Mouse (Mus musculus) embryonic facial prominence, embryonic 12.5 days (tissue): ENCODE results near the gene Ddr1. TPM values are rescaled to one million over a fixed set of nuclear protein-coding genes. Genes with fewer than 3 reads are reported as not detected.

Experiments
- ATAC-seq: fragments of 200-750 bp; cut with Nextera tagmentation; 2 replicates; pipeline ENCODE4 v1.8.0; 2017; ENCODE audit not compliant: insufficient number of reproducible peaks, insufficient read depth, low FRiP score, low TSS enrichment
- H3K27ac ChIP-seq: fragments of 300-500 bp; sonication (generic); 2 replicates; pipeline ENCODE4 v1.5.1; 2016; ENCODE audit warnings: mild to moderate bottlenecking
- H3K27me3 ChIP-seq: fragments of 300-500 bp; sonication (generic); 2 replicates; pipeline ENCODE4 v1.6.1; 2016; ENCODE audit warnings: mild to moderate bottlenecking, moderate library complexity
- H3K36me3 ChIP-seq: fragments of 300-500 bp; sonication (generic); 2 replicates; pipeline ENCODE4 v1.6.1; 2016; ENCODE audit warnings: mild to moderate bottlenecking
- H3K4me1 ChIP-seq: fragments of 300-500 bp; sonication (generic); 2 replicates; pipeline ENCODE4 v1.6.1; 2016
- H3K4me2 ChIP-seq: fragments of 300-500 bp; sonication (generic); replicated peaks from 2 replicates; pipeline ENCODE4 v1.6.1; 2016; ENCODE audit warnings: mild to moderate bottlenecking, moderate library complexity
- H3K4me3 ChIP-seq: fragments of 300-500 bp; sonication (generic); 2 replicates; pipeline ENCODE4 v1.5.1; 2016; ENCODE audit warnings: mild to moderate bottlenecking
- H3K9ac ChIP-seq: fragments of 300-500 bp; sonication (generic); 2 replicates; pipeline ENCODE4 v1.6.1; 2016; ENCODE audit warnings: mild to moderate bottlenecking, moderate library complexity
- H3K9me3 ChIP-seq: fragments of 300-500 bp; sonication (generic); 2 replicates; pipeline ENCODE4 v1.6.1; 2016; ENCODE audit warnings: mild to moderate bottlenecking, moderate library complexity
- WGBS: fragments of 180-500 bp; shearing (Covaris S2); methylation state at CpG from one replicate; pipeline ENCODE4 v1.1.7; 2016; 5-methylcytosine and 5-hydroxymethylcytosine counted together
- polyA plus RNA-seq: library from polyadenylated mRNA; unstranded; fragments of >200 nt; fragmentation: Nextera tagmentation; extraction: Ambion mirVana; gene quantifications from 2 replicates; pipeline ENCODE4 v1.2.1, GENCODE M21; 2016

Ddr1 gene
- polyA plus RNA-seq, 1 experiment from 2014 or later = 62.6 TPM

DNA sequence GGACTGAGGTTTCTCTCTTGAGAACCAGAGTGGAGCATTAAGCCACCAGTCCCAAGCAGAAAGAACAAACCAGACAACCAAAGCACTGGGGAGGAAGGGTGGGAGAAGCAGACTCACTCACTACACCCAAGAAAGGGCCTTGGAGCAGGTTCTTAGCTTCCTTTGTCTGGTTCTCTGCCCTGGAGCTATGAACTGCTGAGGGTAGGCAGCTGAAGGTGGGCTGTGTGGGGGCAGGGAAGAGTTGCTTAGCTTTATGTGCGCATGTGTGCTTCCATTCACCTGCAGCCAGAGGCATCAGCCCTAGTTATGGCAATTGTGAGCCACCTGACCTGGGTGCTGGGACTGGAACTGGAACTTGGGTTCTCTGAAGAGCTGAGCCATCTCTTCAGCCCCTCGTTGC, 51.3 kb downstream of the Ddr1 start:
- ATAC-seq = no peak
- Histone ChIP-seq H3K4me3 (no peak overlapping the region), H3K36me3 (peaks cover 33% of the 10 kb centered on the region), H3K27me3 (no peaks in the 10 kb centered on the region), H3K4me2 (no peak overlapping the region), H3K4me1 (no peaks in the 10 kb centered on the region), H3K9ac (no peak overlapping the region), H3K9me3 (no peaks in the 10 kb centered on the region), H3K27ac (no peak overlapping the region)
- WGBS = 62% methylated on average over 2 of the region's 2 CpGs

DNA sequence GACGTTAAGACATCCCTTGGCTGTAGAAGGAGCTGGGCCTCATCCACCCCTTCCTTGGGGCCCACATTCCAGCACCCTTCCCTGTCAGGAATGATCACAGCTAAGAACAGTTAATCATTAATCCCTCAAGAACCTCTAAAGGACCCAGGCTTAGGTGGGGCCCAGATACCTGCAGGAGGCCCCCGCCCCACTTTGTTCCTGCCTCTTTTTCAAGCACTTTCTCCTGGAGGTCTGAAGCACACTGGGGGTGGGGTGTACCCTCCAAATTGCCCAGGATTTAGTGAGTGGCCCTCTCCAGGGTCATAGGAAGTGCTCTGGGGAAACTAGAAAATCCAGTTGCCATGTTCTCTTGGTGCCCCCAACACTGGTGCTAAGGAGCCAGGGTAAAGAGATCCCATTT, 55.0 kb downstream of the Ddr1 start:
- H3K9ac ChIP-seq = no peak overlapping the region
- no peaks in the 10 kb centered on the region for H3K4me1 ChIP-seq
- ATAC-seq = no peak
- H3K9me3 ChIP-seq = no peaks in the 10 kb centered on the region
- no peak overlapping the region for H3K4me3 ChIP-seq
- H3K27me3 ChIP-seq = no peaks in the 10 kb centered on the region
- 67% methylated on average over 2 of the region's 2 CpGs for WGBS
- H3K27ac ChIP-seq = no peak overlapping the region
- 0 out of 2 replicates have a peak, but pooled peaks cover under 1% of the 10 kb centered on the region for H3K36me3 ChIP-seq
- no peak overlapping the region for H3K4me2 ChIP-seq

DNA sequence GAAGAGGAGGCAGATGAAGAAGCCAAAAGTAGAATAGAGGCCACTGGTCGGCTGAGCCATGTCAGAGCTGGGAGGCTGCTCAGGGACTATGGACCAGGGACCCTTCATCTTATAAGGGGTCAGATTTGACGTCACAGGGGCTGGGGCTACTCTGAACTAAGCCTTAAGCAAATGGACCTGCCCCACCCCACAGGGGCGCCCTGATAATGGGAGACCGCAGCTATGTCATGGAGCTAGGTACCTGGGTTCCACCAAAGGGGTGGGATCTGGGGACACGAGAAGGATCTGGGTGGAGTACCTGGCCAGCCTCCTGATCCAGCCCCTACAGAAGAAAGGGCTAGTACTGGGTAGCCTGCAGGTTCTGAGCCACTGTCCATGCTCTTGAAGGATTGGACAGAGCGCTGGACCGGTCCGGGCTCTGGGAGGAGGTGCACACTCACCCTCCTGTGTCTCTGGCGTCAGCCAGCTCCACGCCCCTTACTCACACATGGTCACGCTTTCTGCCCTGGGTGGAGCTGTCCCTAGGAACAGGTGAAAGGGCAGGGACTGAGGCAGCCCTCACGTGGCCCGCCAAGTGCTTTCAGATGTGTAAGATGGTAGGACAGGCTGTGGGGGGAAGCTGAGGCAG, 60.7 kb downstream of the Ddr1 start, which contains the start of gene Mucl3:
Gene Mucl3 (minus strand): TSS at position 87 of the 628 bp plus-strand sequence.
- Histone ChIP-seq H3K9me3 (no peaks in the 10 kb centered on the region), H3K27me3 (no peaks in the 10 kb centered on the region), H3K9ac (no peak within 1 kb of the TSS), H3K36me3 (no peaks in the 10 kb centered on the region), H3K4me1 (no peaks in the 10 kb centered on the region), H3K27ac (no peak within 1 kb of the TSS), H3K4me2 (no peak within 1 kb of the TSS), H3K4me3 (no peak within 1 kb of the TSS)
- no peak for ATAC-seq
- WGBS = 72% methylated on average over 13 of the region's 13 CpGs

DNA sequence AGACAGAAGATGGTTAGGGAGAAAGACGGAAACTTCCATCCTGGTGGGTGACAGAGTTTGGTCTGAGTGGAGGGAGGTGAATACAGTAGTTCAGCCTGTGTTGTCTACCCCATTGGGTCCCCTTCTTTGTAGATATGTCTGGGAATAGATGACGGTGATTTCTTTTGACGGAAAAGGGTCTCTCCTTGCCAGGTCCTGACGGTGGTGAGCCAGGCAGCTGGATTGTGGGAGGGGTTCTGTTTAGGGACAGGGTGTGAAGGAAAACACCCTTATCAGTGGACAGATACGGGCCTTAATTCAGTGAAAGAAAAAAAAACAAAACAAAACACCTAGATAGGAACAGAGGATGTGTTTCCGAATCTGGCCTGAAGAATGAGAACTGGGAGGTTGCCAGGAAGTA, 65.1 kb downstream of the Ddr1 start:
- 82% methylated on average over 6 of the region's 6 CpGs for WGBS
- H3K9ac ChIP-seq = no peak overlapping the region
- peaks cover 8% of the 10 kb centered on the region; the same call in 1 of the 2 replicates for H3K27me3 ChIP-seq
- ATAC-seq = no peak
- 0 out of 2 replicates have a peak, but pooled peaks cover 5% of the 10 kb centered on the region for H3K4me1 ChIP-seq
- no peaks in the 10 kb centered on the region for H3K36me3 ChIP-seq
- H3K9me3 ChIP-seq = no peaks in the 10 kb centered on the region
- H3K4me3 ChIP-seq = no peak overlapping the region
- no peak overlapping the region for H3K4me2 ChIP-seq
- no peak overlapping the region for H3K27ac ChIP-seq

DNA sequence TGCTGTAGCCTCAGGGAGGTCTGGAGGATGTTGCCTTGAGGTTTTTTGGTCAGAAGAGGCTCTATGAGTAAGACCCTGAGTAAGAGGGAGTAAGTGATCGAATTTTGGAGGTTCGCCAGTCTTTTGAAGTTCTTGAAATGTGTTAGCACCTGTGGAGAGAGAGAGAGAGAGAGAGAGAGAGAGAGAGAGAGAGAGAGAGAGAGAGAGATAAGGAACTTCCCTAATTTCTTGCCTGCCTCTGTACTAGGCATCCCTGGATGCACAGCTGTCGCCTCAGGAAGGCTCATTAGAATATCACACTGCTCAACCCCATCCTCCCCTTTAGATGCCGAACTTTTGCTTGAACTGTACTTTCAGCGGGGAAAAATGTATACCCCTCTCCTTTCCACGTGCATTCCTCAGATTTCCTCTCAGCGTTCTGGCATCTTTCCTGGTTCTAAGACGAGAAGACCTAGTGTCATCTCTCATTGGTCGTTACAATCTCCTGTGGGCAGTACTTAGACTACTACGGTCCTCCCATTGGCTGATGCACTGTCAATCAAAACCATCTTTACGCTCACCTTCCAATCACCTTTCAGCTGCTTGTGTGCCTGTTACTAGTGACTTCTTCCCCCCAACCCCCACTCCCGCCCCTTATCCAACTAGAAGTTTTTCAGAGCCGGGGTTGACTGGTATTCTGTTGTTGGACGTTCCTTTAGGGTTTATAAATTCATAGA, 65.8 kb downstream of the Ddr1 start:
- Histone ChIP-seq H3K36me3 (no peaks in the 10 kb centered on the region), H3K27me3 (peaks cover 8% of the 10 kb centered on the region; the same call in 1 of the 2 replicates), H3K9ac (no peak overlapping the region), H3K4me2 (peak overlapping the region; percentile 26; the same call in 1 of the 2 replicates), H3K9me3 (no peaks in the 10 kb centered on the region), H3K4me3 (0 out of 2 replicates have a peak overlapping the region, but pooled peaks have one; percentile 7), H3K27ac (no peak overlapping the region), H3K4me1 (peaks cover 5% of the 10 kb centered on the region; the same call in 1 of the 2 replicates)
- 29% methylated on average over 14 of the region's 14 CpGs for WGBS
- ATAC-seq = peak; percentile 80

DNA sequence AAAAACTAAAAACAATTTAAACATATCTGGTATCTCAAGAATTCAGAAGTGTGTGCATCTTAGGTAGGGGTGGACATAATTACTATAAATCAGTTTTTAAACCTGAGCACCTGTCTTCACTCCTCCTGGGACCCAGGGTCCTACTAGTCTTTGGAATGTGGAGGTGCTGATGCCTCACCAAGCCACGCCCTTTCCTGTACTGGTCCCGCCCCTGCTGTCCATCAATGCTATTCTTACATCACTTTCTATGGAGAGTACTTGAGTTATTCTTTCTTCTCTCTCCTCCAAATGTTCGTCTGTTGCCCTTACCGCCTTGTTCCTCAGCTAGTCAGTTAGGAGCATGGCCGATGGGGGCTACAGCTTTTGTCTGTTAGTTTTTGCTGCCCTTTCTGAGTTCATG, 68.1 kb downstream of the Ddr1 start:
- H3K4me2 ChIP-seq = peak overlapping the region; percentile 63; the same call in 1 of the 2 replicates
- 41% methylated on average over 5 of the region's 5 CpGs for WGBS
- H3K27me3 ChIP-seq = peaks cover 8% of the 10 kb centered on the region; the same call in 1 of the 2 replicates
- no peak overlapping the region for H3K9ac ChIP-seq
- ATAC-seq = no peak
- peaks cover 5% of the 10 kb centered on the region; the same call in 1 of the 2 replicates for H3K4me1 ChIP-seq
- H3K9me3 ChIP-seq = no peaks in the 10 kb centered on the region
- H3K36me3 ChIP-seq = no peaks in the 10 kb centered on the region
- H3K4me3 ChIP-seq = no peak overlapping the region
- H3K27ac ChIP-seq = no peak overlapping the region

DNA sequence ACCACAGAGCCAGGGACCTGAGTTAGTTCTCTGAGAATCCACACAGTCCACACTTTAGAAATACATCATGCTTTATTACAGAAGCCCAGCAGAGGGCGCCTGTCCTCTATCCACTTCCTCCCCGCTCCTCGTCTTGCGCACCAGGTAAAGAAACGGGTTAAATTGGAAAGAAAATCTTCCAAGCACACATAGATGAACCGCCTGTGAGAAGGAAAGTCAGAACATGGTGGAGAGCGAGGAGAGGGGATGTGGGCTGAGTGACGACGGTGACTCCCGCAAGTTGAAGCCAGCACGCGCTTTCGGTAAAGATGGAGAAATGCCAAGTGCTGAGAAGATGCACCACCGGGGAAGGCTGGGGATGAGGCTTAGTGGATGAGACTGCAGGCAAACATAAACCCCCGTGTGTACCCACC, 68.7 kb downstream of the Ddr1 start:
- 2% methylated on average over 15 of the region's 15 CpGs for WGBS
- no peak for ATAC-seq
- Histone ChIP-seq H3K9me3 (no peaks in the 10 kb centered on the region), H3K27ac (no peak overlapping the region), H3K27me3 (peaks cover 8% of the 10 kb centered on the region; the same call in 1 of the 2 replicates), H3K36me3 (no peaks in the 10 kb centered on the region), H3K9ac (peak overlapping the region; percentile 38; the same call in 1 of the 2 replicates), H3K4me3 (peak overlapping the region; percentile 36), H3K4me2 (peak overlapping the region; percentile 63), H3K4me1 (peaks cover 5% of the 10 kb centered on the region; the same call in 1 of the 2 replicates)

DNA sequence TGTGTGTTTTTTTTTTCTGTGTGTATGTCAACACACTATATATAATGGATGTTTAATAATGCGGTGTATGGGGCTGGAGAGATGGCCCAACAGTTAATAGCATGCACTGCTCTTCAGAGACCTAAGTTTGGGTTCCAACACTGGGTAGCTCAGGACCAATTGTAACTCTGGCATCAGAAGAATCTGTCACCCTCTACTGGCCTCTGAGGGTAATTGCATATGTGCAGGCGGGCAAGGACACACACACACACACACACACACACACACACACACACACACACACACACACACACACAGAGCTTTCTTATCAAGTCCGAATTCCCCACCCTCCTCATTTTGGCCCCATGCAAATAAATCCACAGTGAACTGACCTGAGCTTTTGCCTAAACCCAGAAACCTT, 69.2 kb downstream of the Ddr1 start:
- no peak for ATAC-seq
- no peak overlapping the region for H3K4me2 ChIP-seq
- H3K9me3 ChIP-seq = no peaks in the 10 kb centered on the region
- H3K4me1 ChIP-seq = peaks cover 5% of the 10 kb centered on the region; the same call in 1 of the 2 replicates
- H3K9ac ChIP-seq = no peak overlapping the region
- no peaks in the 10 kb centered on the region for H3K36me3 ChIP-seq
- no peak overlapping the region for H3K27ac ChIP-seq
- WGBS = 77% methylated on average over 3 of the region's 3 CpGs
- H3K27me3 ChIP-seq = peaks cover 8% of the 10 kb centered on the region; the same call in 1 of the 2 replicates
- H3K4me3 ChIP-seq = no peak overlapping the region

DNA sequence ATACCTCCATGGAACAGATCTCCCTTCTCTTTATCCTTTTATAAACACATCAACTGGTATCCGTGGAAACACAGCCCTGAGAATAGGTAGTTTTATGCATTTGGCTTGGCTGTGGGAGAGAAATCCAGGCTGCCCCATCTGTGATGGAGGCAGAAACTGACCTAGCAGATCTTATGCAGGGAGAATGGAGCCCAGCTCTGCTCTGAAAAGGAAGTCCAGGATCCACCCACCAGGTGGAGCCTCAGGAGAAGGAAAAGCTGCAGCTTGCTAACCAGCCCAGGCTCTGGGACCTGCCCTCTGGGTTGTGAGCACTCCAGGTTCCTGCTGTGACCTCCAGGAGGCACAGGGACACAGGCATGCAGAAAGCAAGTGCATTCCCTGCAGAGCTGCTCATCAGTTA, 70.4 kb downstream of the Ddr1 start:
- Histone ChIP-seq H3K36me3 (no peaks in the 10 kb centered on the region), H3K27ac (no peak overlapping the region), H3K4me1 (peaks cover 5% of the 10 kb centered on the region; the same call in 1 of the 2 replicates), H3K9ac (no peak overlapping the region), H3K9me3 (no peaks in the 10 kb centered on the region), H3K4me3 (no peak overlapping the region), H3K27me3 (peaks cover 8% of the 10 kb centered on the region; the same call in 1 of the 2 replicates), H3K4me2 (no peak overlapping the region)
- ATAC-seq = no peak
- 21% methylated on average over 1 of the region's 1 CpGs for WGBS

Other genes starting within 250 kb of the Ddr1 start
- gene H2-Q10, start 234.5 kb downstream of the Ddr1 start, polyA plus RNA-seq = 0.11 and 0.17 TPM in 2 replicates
- gene Pou5f1, start 198.6 kb downstream of the Ddr1 start, polyA plus RNA-seq = not detected in 2 replicates
- gene Tcf19, start 187.8 kb downstream of the Ddr1 start, polyA plus RNA-seq = 56.8 and 61.1 TPM in 2 replicates
- gene Cchcr1, start 187.5 kb downstream of the Ddr1 start, polyA plus RNA-seq = 26.1 and 30.8 TPM in 2 replicates
- 1.3 and 1.6 TPM in 2 replicates for gene Psors1c2, start 171.4 kb downstream of the Ddr1 start, polyA plus RNA-seq
- gene Cdsn, start 152.5 kb downstream of the Ddr1 start, polyA plus RNA-seq = 0.08 TPM in 2 replicates
- gene 2300002M23Rik, start 137.2 kb downstream of the Ddr1 start, polyA plus RNA-seq = not detected in 2 replicates
- not detected in 2 replicates for gene Sfta2, start 103.1 kb downstream of the Ddr1 start, polyA plus RNA-seq
- gene Gm9573, start 78.0 kb downstream of the Ddr1 start, polyA plus RNA-seq = not detected in 2 replicates
- gene Mucl3, start 60.9 kb downstream of the Ddr1 start, polyA plus RNA-seq = 0.08 and 0.11 TPM in 2 replicates
- gene Vars2, start 37.0 kb downstream of the Ddr1 start, polyA plus RNA-seq = 18.5 and 23.6 TPM in 2 replicates
- gene Gtf2h4, start 30.9 kb downstream of the Ddr1 start, polyA plus RNA-seq = 48.6 and 51.5 TPM in 2 replicates
- gene Ier3, start 117.1 kb upstream of the Ddr1 start, polyA plus RNA-seq = 6.9 and 8.9 TPM in 2 replicates
- 50.7 and 60.3 TPM in 2 replicates for gene Flot1, start 118.6 kb upstream of the Ddr1 start, polyA plus RNA-seq
- 1,266 and 1,271 TPM in 2 replicates for gene Tubb5, start 133.7 kb upstream of the Ddr1 start, polyA plus RNA-seq
- 15.1 and 21.3 TPM in 2 replicates for gene Mdc1, start 136.9 kb upstream of the Ddr1 start, polyA plus RNA-seq
- 39.9 and 43.9 TPM in 2 replicates for gene Nrm, start 156.7 kb upstream of the Ddr1 start, polyA plus RNA-seq
- gene Ppp1r18, start 161.0 kb upstream of the Ddr1 start, polyA plus RNA-seq = 26.1 and 28.9 TPM in 2 replicates
- gene Dhx16, start 175.2 kb upstream of the Ddr1 start, polyA plus RNA-seq = 47.8 and 52.8 TPM in 2 replicates
- gene 2310061I04Rik, start 192.8 kb upstream of the Ddr1 start, polyA plus RNA-seq = 24.0 and 24.3 TPM in 2 replicates
- 165 and 172 TPM in 2 replicates for gene Atat1, start 205.5 kb upstream of the Ddr1 start, polyA plus RNA-seq
- 65.6 TPM in 2 replicates for gene Mrps18b, start 211.8 kb upstream of the Ddr1 start, polyA plus RNA-seq
- gene Ppp1r10, start 211.8 kb upstream of the Ddr1 start, polyA plus RNA-seq = 50.1 and 51.9 TPM in 2 replicates